Mouse (Mus musculus): Measurements from ENCODE around the gene Emsy.

GRCm38 (mm10) chr7:98541564-98541963 is 115.0 kb downstream of the Emsy start:
- TF ChIP-seq TAL1 (conservative IDR thresholded peaks at IDR 0.05; ENCODE audit: low read depth, low read length) (no peak), POLR2AphosphoS5 (IDR thresholded peaks at IDR 0.05; ENCODE audit: insufficient replicate concordance, low read depth, low read length) (no peak), CTCF (IDR thresholded peaks at IDR 0.05; ENCODE audit: low read depth, low read length) (no peak), GATA1 (IDR thresholded peaks at IDR 0.05; ENCODE audit: borderline replicate concordance, low read length) (no peak)

All from G1E (cell line).